Mouse (Mus musculus): Measurements from ENCODE around the gene Slc13a2.

Gene Slc13a2

DNA sequence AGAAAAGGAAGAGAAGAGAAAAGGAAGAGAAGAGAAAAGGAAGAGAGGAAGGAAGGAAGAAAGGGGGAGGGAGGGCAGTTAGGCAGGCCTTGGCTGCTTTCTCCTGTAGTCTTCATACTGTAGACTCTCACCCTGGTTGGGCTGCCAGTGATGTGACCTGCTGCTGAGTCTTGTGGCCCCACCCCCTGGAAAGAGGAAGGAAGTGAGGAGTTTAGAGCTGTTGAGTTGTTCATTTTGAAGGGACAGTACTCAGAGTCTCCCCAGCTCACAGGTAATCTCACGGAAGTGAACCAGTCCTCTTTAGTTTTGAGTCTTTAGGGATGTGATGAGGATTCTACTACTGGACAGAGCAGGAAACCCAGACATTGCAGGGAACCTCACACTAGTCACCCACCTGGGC, 68.9 kb downstream of the Slc13a2 start:
- no peak for DNase-seq (ENCODE audit: low spot score in 2 of 2)

DNA sequence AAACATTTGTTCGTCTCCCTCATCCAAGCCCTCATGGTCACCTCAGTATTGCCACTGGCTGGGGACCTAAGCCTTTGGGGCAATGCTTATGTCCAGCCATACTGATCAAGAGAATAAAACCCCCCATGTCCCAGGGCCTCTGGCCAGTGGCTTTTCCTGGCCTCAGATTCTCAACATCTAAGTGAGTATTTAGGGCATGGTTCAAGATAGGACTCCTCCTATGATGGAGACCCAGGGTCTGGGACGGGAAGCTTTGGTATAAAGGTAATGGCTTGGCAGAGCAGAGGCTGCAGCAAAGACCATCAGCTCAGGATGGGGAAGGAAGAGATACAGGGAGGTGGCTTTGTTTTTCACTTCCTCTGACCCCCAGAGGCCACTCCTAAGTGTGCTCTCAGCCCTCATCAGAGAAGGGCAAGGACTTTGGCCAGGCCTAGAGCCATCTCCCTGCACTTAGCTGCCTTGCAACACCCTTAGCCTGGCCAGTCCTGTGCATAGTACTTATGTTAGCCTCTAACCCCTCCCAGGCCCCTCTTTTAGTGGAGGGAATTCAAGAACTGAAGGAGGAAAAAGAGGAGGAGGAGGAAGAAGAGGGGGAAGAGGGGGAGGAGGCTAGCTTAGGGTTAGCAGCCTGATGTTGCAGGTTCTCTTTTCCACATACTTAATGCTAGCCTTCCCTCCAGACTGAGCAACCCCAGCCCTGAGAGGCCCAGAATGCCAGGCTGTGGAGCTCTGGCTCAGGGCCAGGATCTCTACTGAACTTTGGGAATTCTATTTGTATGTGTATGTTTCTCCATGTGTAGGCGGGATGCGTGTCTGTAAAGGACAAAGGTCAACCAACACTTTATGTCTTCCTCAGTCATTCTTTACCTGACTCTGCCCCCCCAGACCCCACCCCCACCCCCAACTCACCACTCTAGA, 72.3 kb downstream of the Slc13a2 start:
- no peak for DNase-seq (ENCODE audit: low spot score in 2 of 2)

DNA sequence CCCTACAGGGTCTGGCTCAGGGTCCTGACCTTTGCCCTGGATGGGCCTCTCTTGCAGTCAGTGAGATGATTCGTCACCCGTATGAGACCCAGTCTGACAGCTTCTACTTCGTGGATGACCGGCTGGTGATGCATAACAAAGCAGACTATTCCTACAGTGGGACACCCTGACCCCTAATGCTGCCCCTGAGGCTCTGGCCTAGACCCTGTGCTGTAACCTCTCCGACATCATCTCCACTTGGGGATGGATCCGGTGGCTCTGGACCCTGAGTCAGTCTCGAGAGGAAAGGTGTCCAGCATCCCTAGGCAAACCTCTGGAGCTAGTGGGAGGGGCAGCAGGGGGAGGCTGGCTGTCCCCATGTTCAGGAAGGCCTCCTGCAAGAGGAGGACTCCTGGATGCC, 73.5 kb downstream of the Slc13a2 start:
- DNase-seq (ENCODE audit: low spot score in 2 of 2): no peak

DNA sequence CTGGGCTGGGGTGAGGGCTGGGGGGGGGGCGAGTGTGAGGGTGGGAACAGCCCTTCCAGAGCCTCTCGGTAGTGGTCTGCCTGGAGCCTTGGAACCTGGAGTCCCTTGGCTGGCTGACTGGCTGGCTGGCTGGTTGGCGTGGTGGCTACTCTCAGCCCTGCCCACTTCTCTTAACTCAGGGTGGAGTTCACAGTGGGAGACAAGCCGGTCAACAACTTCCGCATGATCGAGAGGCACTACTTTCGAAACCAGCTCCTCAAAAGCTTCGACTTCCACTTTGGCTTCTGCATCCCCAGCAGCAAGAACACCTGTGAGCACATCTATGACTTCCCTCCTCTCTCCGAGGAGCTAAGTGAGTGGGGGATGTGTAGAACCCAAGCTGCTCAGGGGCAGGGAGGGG, 74.1 kb downstream of the Slc13a2 start:
- DNase-seq (ENCODE audit: low spot score in 2 of 2): no peak
